In genomic region chr11:114667236-114667931, GRCm38 (mm10) we compare ENCODE assay signal across 19 mouse cellular contexts. TPM values are rescaled to one million over a fixed set of nuclear protein-coding genes. Genes with fewer than 3 reads are reported as not detected.
DNase-seq lines count a peak whose midpoint lies in the region; ATAC-seq and TF ChIP-seq lines count a peak whose summit lies in the region.
"Had no signal": no experiment of that assay in that cellular context is flagged by ENCODE, and none has a peak within 500 bp of the region (broad histone marks: within the 10 kb centered on the region; RNA-seq: fewer than 3 reads in every experiment).

No protein-coding gene starts in this region.

- H3K4me3 ChIP-seq in hindbrain, embryonic 10.5 days, result 0 out of 2 replicates have a peak overlapping the region, but pooled peaks have one; percentile 93
- H3K4me3 ChIP-seq in hindbrain, postnatal 0 days (ENCODE audit: low read length), result no peak overlapping the region
- H3K4me3 ChIP-seq: embryonic facial prominence, embryonic 15.5 days; gastrocnemius, adult 2 months; hindbrain, embryonic 12.5 days; layer of hippocampus, adult 2 months; stomach, embryonic 15.5 days had no signal

- H3K36me3 ChIP-seq in hindbrain, embryonic 10.5 days, result peaks cover 25% of the 10 kb centered on the region
- peaks cover 21% of the 10 kb centered on the region for H3K36me3 ChIP-seq in hindbrain, postnatal 0 days (ENCODE audit: insufficient read depth, low read length)

- no peak for ATAC-seq in hindbrain, postnatal 0 days

- WGBS in hindbrain, embryonic 10.5 days, result 50% methylated on average over 17 of the region's 18 CpGs
- 55% methylated on average over 15 of the region's 18 CpGs for WGBS in hindbrain, postnatal 0 days

- no peaks in the 10 kb centered on the region for H3K9me3 ChIP-seq in hindbrain, embryonic 10.5 days
- no peaks in the 10 kb centered on the region for H3K9me3 ChIP-seq in hindbrain, postnatal 0 days (ENCODE audit: low read length)
- H3K9me3 ChIP-seq: embryonic facial prominence, embryonic 15.5 days; hindbrain, embryonic 12.5 days; lung, embryonic 15.5 days; stomach, embryonic 15.5 days had no signal

- no peak overlapping the region for H3K4me2 ChIP-seq in hindbrain, postnatal 0 days (ENCODE audit: low read depth, low read length)
- H3K4me2 ChIP-seq: embryonic facial prominence, embryonic 15.5 days; heart, embryonic 11.5 days; hindbrain, embryonic 12.5 days; lung, embryonic 15.5 days; midbrain, embryonic 11.5 days; stomach, embryonic 15.5 days had no signal

- H3K27ac ChIP-seq in hindbrain, embryonic 10.5 days, result no peak overlapping the region
- H3K27ac ChIP-seq in hindbrain, postnatal 0 days, result no peak overlapping the region
- H3K27ac ChIP-seq: embryonic facial prominence, embryonic 15.5 days; gastrocnemius, adult 2 months; hindbrain, embryonic 12.5 days; layer of hippocampus, adult 2 months; lung, embryonic 15.5 days; macrophage; stomach, embryonic 15.5 days had no signal

- peaks cover 21% of the 10 kb centered on the region for H3K4me1 ChIP-seq in hindbrain, embryonic 10.5 days (replicated peaks)
- peaks cover 10% of the 10 kb centered on the region; the same call in 1 of the 2 replicates for H3K4me1 ChIP-seq in hindbrain, postnatal 0 days (ENCODE audit: insufficient read depth, low read length)

- H3K9ac ChIP-seq in hindbrain, postnatal 0 days (replicated peaks; ENCODE audit: low read length), result no peak overlapping the region
- H3K9ac ChIP-seq: embryonic facial prominence, embryonic 15.5 days; hindbrain, embryonic 12.5 days; lung, embryonic 15.5 days; stomach, embryonic 15.5 days had no signal

- peaks cover 20% of the 10 kb centered on the region for H3K27me3 ChIP-seq in hindbrain, embryonic 10.5 days (ENCODE audit: insufficient read depth, poor library complexity, severe bottlenecking)
- H3K27me3 ChIP-seq in hindbrain, postnatal 0 days (ENCODE audit: insufficient read depth, low read length), result no peaks in the 10 kb centered on the region
- H3K27me3 ChIP-seq: embryonic facial prominence, embryonic 15.5 days; stomach, embryonic 15.5 days had no signal

- no peak for DNase-seq in hindbrain, embryonic 10.5 days (ENCODE audit: low spot score)
- DNase-seq in hindbrain, postnatal 0 days (ENCODE audit: low spot score), result no peak
- DNase-seq in thymus, postnatal 4 days, result peak; percentile 40
- no peak for DNase-seq in thymus, adult 18-20 months
- peak; percentile 69 for DNase-seq in ZHBTc4 (ENCODE audit: low read depth, low spot score)
- DNase-seq in MN1 (ENCODE audit: low spot score), result no peak
- no peak for DNase-seq in frontal cortex, postnatal 25 days (ENCODE audit: low spot score in 2 of 2)
- DNase-seq: gastrocnemius, adult 2 months had no signal

- TF ChIP-seq CTCF in hindbrain, postnatal 0 days (IDR thresholded peaks at IDR 0.05; ENCODE audit: low read depth), result no peak

RNA-seq across cellular contexts. Expression of gene Rpl38, which starts 0.9 kb away (rescaled TPM):
- polyA plus RNA-seq in hindbrain, embryonic 10.5 days (2016; fragmentation: Nextera tagmentation; extraction: Ambion mirVana), result 959 and 1,042 TPM in 2 replicates
- 577 and 578 TPM in 2 replicates for total RNA-seq in hindbrain, postnatal 0 days (2014; rRNA removed)
- polyA plus RNA-seq in hindbrain, postnatal 0 days (2015; fragmentation: Nextera tagmentation; extraction: Ambion mirVana), result 954 and 958 TPM in 2 replicates

RNA-seq across cellular contexts. Expression of gene Ttyh2, which starts 7.8 kb away (rescaled TPM):
- 15.6 and 15.9 TPM in 2 replicates for polyA plus RNA-seq in hindbrain, embryonic 10.5 days (2016; fragmentation: Nextera tagmentation; extraction: Ambion mirVana)
- total RNA-seq in hindbrain, postnatal 0 days (2014; rRNA removed), result 75.8 and 80.4 TPM in 2 replicates
- 38.6 and 40.3 TPM in 2 replicates for polyA plus RNA-seq in hindbrain, postnatal 0 days (2015; fragmentation: Nextera tagmentation; extraction: Ambion mirVana)

RNA-seq across cellular contexts. Expression of gene Dnaic2, which starts 59.8 kb away (rescaled TPM):
- 4.0 and 6.3 TPM in 2 replicates for polyA plus RNA-seq in hindbrain, embryonic 10.5 days (2016; fragmentation: Nextera tagmentation; extraction: Ambion mirVana)
- total RNA-seq in hindbrain, postnatal 0 days (2014; rRNA removed), result 5.1 and 5.8 TPM in 2 replicates
- polyA plus RNA-seq in hindbrain, postnatal 0 days (2015; fragmentation: Nextera tagmentation; extraction: Ambion mirVana), result 3.1 and 3.2 TPM in 2 replicates
- total RNA-seq: granulocyte monocyte progenitor cell, adult 5-6 weeks; monocyte, adult 5-6 weeks had no signal
- polyA plus RNA-seq: inflammation-experienced regulatory T-cells, adult 6 months; macrophage had no signal

Comparison
In these comparisons a context has a peak if more than half of its experiments do, and no peak if none do; other contexts are left out.
1. DNase-seq: peak in thymus, postnatal 4 days (single experiment) and ZHBTc4 (single experiment); none in hindbrain, embryonic 10.5 days (single experiment), hindbrain, postnatal 0 days (single experiment), thymus, adult 18-20 months (0 of 2), MN1 (single experiment) and frontal cortex, postnatal 25 days (0 of 2).